Mouse (Mus musculus) CH12.LX (cell line): Measurements from ENCODE around the gene Rdh5. TPM values are rescaled to one million over a fixed set of nuclear protein-coding genes. Genes with fewer than 3 reads are reported as not detected.

ENCODE experiments used
- DNase-seq: peaks from one replicate; pipeline ENCODE4 v3.0.0-alpha.2; 2013; ENCODE audit errors: extremely low read depth
- H3K27ac ChIP-seq: 2 replicates; pipeline ENCODE4 v1.5.1; 2012; ENCODE audit warnings: low read depth, mild to moderate bottlenecking, control low read depth, moderate library complexity; ENCODE audit not compliant: insufficient read depth
- H3K27me3 ChIP-seq: replicated peaks from 2 replicates; pipeline ENCODE3; 2012; ENCODE audit warnings: inconsistent platforms
- H3K36me3 ChIP-seq, 2 experiments: replicated peaks in 1 of 2; 2 replicates each; pipeline versions ENCODE3 to v1.6.1; 2012; ENCODE audit warnings: inconsistent platforms in 1 of 2, low read length in 1 of 2, mild to moderate bottlenecking in 1 of 2, mixed read lengths in 1 of 2, moderate library complexity in 1 of 2; ENCODE audit not compliant: control insufficient read depth in 1 of 2, insufficient read depth in 1 of 2
- H3K4me1 ChIP-seq, 2 experiments: 2 replicates each; pipeline ENCODE4 v1.6.1; 2012; ENCODE audit warnings: inconsistent platforms in 1 of 2, moderate library complexity in 1 of 2; ENCODE audit not compliant: insufficient read depth in 2 of 2, control insufficient read depth in 1 of 2
- H3K4me2 ChIP-seq: 2 replicates; pipeline ENCODE4 v1.6.1; 2012; ENCODE audit warnings: low read depth, mild to moderate bottlenecking, control low read depth; ENCODE audit not compliant: poor library complexity, insufficient read depth, severe bottlenecking
- H3K4me3 ChIP-seq, 3 experiments: fragments of 150-350 bp in 1 of 3; sonication (generic) in 1 of 3; replicated peaks in 1 of 3; 2 replicates each; pipeline versions ENCODE3 to v1.5.1; 2011 to 2012; ENCODE audit warnings: low read depth in 2 of 3, low read length in 2 of 3, mild to moderate bottlenecking in 2 of 3, moderate library complexity in 2 of 3, control low read depth in 1 of 3, improper control_type of control experiment in 1 of 3, inconsistent platforms in 1 of 3, mixed read lengths in 1 of 3; ENCODE audit not compliant: poor library complexity in 1 of 3
- H3K79me2 ChIP-seq: replicated peaks from 2 replicates; pipeline ENCODE4 v1.6.1; 2012; ENCODE audit warnings: mild to moderate bottlenecking, moderate library complexity; ENCODE audit not compliant: control insufficient read depth, poor library complexity, insufficient read depth, severe bottlenecking; ENCODE audit errors: extremely low read depth
- H3K9ac ChIP-seq: 2 replicates; pipeline ENCODE4 v1.6.1; 2012; ENCODE audit warnings: low read depth, mild to moderate bottlenecking, control low read depth, moderate library complexity; ENCODE audit not compliant: insufficient read depth
- H3K9me3 ChIP-seq: replicated peaks from 2 replicates; pipeline ENCODE3; 2012; ENCODE audit warnings: low read length, inconsistent platforms, mixed read lengths
- CHD2 ChIP-seq: IDR thresholded peaks from 2 replicates; pipeline ENCODE4 v1.6.1; 2011; ENCODE audit warnings: low read length, improper control_type of control experiment
- E2F4 ChIP-seq: IDR thresholded peaks from 2 replicates; pipeline ENCODE4 v1.6.1; 2011; ENCODE audit warnings: low read depth, low read length, improper control_type of control experiment; ENCODE audit not compliant: insufficient replicate concordance
- ELF1 ChIP-seq: IDR thresholded peaks from 2 replicates; pipeline ENCODE4 v1.6.1; 2014; ENCODE audit warnings: low read depth, mild to moderate bottlenecking, inconsistent platforms, low read length, improper control_type of control experiment
- GABPA ChIP-seq: IDR thresholded peaks from 2 replicates; pipeline ENCODE4 v1.6.1; 2012; ENCODE audit warnings: low read depth, low read length, improper control_type of control experiment, inconsistent platforms; ENCODE audit not compliant: insufficient replicate concordance
- JUN ChIP-seq: IDR thresholded peaks from 2 replicates; pipeline ENCODE4 v1.6.1; 2011; ENCODE audit warnings: low read depth, mild to moderate bottlenecking, low read length, improper control_type of control experiment, moderate library complexity; ENCODE audit not compliant: insufficient read depth
- JUND ChIP-seq: conservative IDR thresholded peaks from 2 replicates; pipeline ENCODE4 v1.6.1; 2011; ENCODE audit warnings: low read depth, low read length, improper control_type of control experiment
- MAX ChIP-seq: IDR thresholded peaks from 2 replicates; pipeline ENCODE4 v1.6.1; 2011; ENCODE audit warnings: low read length, improper control_type of control experiment
- MXI1 ChIP-seq: IDR thresholded peaks from 2 replicates; pipeline ENCODE4 v1.6.1; 2011; ENCODE audit warnings: mild to moderate bottlenecking, low read depth, low read length, improper control_type of control experiment
- PAX5 ChIP-seq: IDR thresholded peaks from 2 replicates; pipeline ENCODE4 v1.6.1; 2012; ENCODE audit warnings: low read length, inconsistent platforms, mixed read lengths
- POLR2A ChIP-seq: IDR thresholded peaks from 2 replicates; pipeline ENCODE4 v1.6.1; 2011; ENCODE audit warnings: low read depth, mild to moderate bottlenecking, improper control_type of control experiment, low read length
- RAD21 ChIP-seq: IDR thresholded peaks from 2 replicates; pipeline ENCODE4 v1.6.1; 2011; ENCODE audit warnings: low read depth, mild to moderate bottlenecking, low read length, improper control_type of control experiment, moderate library complexity
- RCOR1 ChIP-seq: conservative IDR thresholded peaks from 2 replicates; pipeline ENCODE4 v1.6.1; 2012; ENCODE audit warnings: low read depth, mild to moderate bottlenecking, inconsistent platforms, low read length, improper control_type of control experiment
- SIN3A ChIP-seq: IDR thresholded peaks from 2 replicates; pipeline ENCODE4 v1.6.1; 2012; ENCODE audit warnings: low read length, improper control_type of control experiment, inconsistent platforms
- SMC3 ChIP-seq: IDR thresholded peaks from 2 replicates; pipeline ENCODE4 v1.6.1; 2011; ENCODE audit warnings: low read depth, low read length, improper control_type of control experiment
- TCF12 ChIP-seq: IDR thresholded peaks from 2 replicates; pipeline ENCODE4 v1.6.1; 2014; ENCODE audit warnings: low read depth, mild to moderate bottlenecking, inconsistent platforms, low read length, improper control_type of control experiment
- USF2 ChIP-seq: conservative IDR thresholded peaks from 2 replicates; pipeline ENCODE4 v1.6.1; 2011; ENCODE audit warnings: low read depth, low read length, improper control_type of control experiment
- ZKSCAN1 ChIP-seq: IDR thresholded peaks from 2 replicates; pipeline ENCODE4 v1.6.1; 2012; ENCODE audit warnings: low read depth, inconsistent platforms, low read length, improper control_type of control experiment, borderline replicate concordance
- ZNF384 ChIP-seq: IDR thresholded peaks from 2 replicates; pipeline ENCODE4 v1.6.1; 2012; ENCODE audit warnings: low read depth, low read length, improper control_type of control experiment, inconsistent platforms
- dilution Hi-C: fragments of 300-500 bp; cut with MboI; formaldehyde crosslinking; loops from 2 replicates; pipeline ENCODE4 v1.14.3; 2020; ENCODE audit warnings: low sequenced_read_pairs; ENCODE audit not compliant: extremely low pct_unique_long_range_greater_than_20kb, extremely low pct_ligation_motif_present
- in situ Hi-C: fragments of 300-500 bp; cut with MboI; formaldehyde crosslinking; loops from 3 replicates; pipeline ENCODE4 v1.14.3; 2019; ENCODE audit warnings: low sequenced_read_pairs, low pct_ligation_motif_present, low pct_unique_long_range_greater_than_20kb, mixed read lengths
- polyA plus RNA-seq: library from polyadenylated mRNA; unstranded; fragments of >175 nt; gene quantifications from 2 replicates; pipeline ENCODE4 v1.2.1, GENCODE M21; 2012; ENCODE audit warnings: low read depth; ENCODE audit not compliant: insufficient read length
- total RNA-seq, 2 experiments: library from RNA; depleted of rRNA; stranded (reverse); fragments of 300-350 nt in 1 of 2; fragments of >200 nt in 1 of 2; gene quantifications; 2 replicates each; pipeline ENCODE4 v1.2.3; 2012 to 2014

Rdh5 gene
- total and polyA plus RNA-seq, 3 experiments, result 4.3 to 6.2 (median 5.2) TPM

DNA sequence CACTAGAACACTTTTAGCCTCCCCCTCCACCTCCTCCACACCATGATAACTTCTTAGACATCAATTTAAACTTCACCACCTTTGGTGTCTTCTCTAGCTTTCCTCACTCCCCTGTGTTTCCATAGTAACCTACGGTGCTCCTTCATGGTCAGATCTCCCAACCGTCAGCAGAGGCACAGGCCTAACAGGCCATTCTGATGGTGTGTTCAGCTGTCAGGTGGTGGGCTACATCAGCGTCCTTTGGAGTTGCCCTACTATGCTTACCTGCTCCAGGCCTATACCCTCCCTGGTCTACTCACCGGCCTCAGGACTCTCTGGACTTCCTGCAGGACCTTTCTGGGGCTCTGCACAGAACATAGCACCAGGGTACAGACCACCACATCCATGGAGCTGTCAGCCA is 37.5 kb upstream of the Rdh5 start:
- no peak for TF ChIP-seq MAX
- TF ChIP-seq RAD21, result no peak
- TF ChIP-seq ZNF384, result no peak
- TF ChIP-seq E2F4, result no peak
- TF ChIP-seq ZKSCAN1, result no peak
- no peak for TF ChIP-seq USF2
- Histone ChIP-seq H3K79me2 (no peaks in the 10 kb centered on the region; the same call in 1 of the 2 replicates), H3K27ac (no peak overlapping the region), H3K27me3 (peaks cover 2% of the 10 kb centered on the region), H3K4me3 (no peak overlapping the region), H3K4me1 (peaks cover 0 to 13% of the 10 kb centered on the region in 2 experiments; a peak in 2 of 4 replicates), H3K4me2 (no peak overlapping the region), H3K36me3 (no peaks in the 10 kb centered on the region), H3K9me3 (no peaks in the 10 kb centered on the region), H3K9ac (no peak overlapping the region)
- dilution Hi-C loops (no loop called here), in situ Hi-C loops (no loop called here)
- no peak for DNase-seq

DNA sequence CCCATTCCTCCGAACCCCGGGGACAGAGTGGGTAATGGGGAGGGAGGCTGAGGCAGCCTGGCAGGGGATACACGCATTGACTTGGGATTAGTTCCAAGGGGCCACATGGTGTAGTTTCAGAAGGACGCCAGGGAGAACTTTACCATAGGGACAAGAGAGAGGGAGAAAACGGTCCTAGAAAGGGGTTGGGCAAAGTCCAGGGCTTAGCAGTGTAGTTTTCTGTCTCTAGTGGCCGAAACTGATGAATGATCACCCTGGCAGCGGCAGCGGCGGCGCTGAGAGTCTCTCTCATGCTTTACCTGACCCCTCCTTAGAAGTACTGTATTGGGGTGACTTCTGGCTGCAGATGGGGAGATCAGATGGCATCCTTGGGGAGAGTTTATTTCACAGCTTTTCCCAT is 35.7 kb upstream of the Rdh5 start:
- DNase-seq, result no peak
- H3K4me3 ChIP-seq, result no peak overlapping the region
- no peaks in the 10 kb centered on the region for H3K36me3 ChIP-seq
- no peak overlapping the region for H3K9ac ChIP-seq
- H3K27me3 ChIP-seq, result peaks cover 2% of the 10 kb centered on the region
- dilution Hi-C loops, result no loop called here
- no peak overlapping the region for H3K4me2 ChIP-seq
- no peak overlapping the region for H3K27ac ChIP-seq
- no peaks in the 10 kb centered on the region; the same call in 1 of the 2 replicates for H3K79me2 ChIP-seq
- TF ChIP-seq GABPA (no peak), PAX5 (no peak), SMC3 (no peak), TCF12 (no peak), JUN (no peak)
- in situ Hi-C loops, result no loop called here
- H3K4me1 ChIP-seq, result peaks cover 0 to 13% of the 10 kb centered on the region in 2 experiments; a peak in 2 of 4 replicates
- H3K9me3 ChIP-seq, result no peaks in the 10 kb centered on the region

DNA sequence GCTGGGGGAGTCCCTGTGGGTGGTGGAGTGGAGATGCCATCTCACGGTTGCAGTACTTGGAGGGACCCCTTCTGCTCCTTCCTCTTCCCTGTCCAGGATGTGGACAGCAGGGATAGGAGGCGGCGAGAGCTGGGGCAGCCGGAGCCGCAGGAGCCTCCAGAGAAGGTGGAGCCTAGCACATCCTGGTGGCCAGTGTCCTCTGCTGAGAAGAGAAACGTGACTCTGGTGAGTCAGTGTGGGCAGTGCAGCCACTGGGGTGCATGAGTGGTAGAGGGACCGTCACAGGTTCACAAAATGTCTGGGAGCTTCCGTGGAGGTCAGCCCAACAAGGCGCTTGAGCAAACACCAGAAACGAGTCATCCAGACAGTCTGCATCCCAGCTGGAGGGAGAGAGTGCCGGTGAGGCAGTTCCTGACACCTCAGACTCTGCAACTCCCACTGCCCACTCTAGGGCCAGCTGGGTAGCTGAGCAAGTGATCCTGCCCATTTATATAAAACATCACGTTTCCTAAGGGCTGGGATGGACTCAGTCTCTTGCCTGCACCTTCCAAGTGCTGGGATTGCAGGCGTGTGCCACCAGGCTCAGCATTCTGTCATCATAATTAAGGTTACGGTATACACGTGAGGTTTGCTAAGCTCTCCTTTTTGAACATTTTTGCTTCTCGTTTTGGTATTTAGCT is 27.7 kb upstream of the Rdh5 start:
- Histone ChIP-seq H3K27me3 (peaks cover 3% of the 10 kb centered on the region), H3K4me1 (no peaks in the 10 kb centered on the region)
- no peak for TF ChIP-seq MAX
- no peak for TF ChIP-seq POLR2A
- no peak for TF ChIP-seq RAD21
- no peak for TF ChIP-seq JUN
- TF ChIP-seq ELF1, result no peak
- no peak for TF ChIP-seq JUND
- no peak for TF ChIP-seq MXI1
- no peak for TF ChIP-seq SIN3A
- TF ChIP-seq CHD2, result no peak
- TF ChIP-seq RCOR1, result no peak
- TF ChIP-seq, all 38 proteins: peak for 0
- in situ Hi-C loops (no loop called here), dilution Hi-C loops (no loop called here)
- Histone ChIP-seq H3K9me3 (no peaks in the 10 kb centered on the region), H3K4me3 (no peak overlapping the region), H3K9ac (no peak overlapping the region), H3K36me3 (no peaks in the 10 kb centered on the region), H3K79me2 (no peaks in the 10 kb centered on the region), H3K4me2 (no peak overlapping the region), H3K27ac (no peak overlapping the region)
- DNase-seq, result no peak
